Mouse (Mus musculus): ENCODE measurements around the gene Gm973. TPM values are rescaled to one million over a fixed set of nuclear protein-coding genes. Genes with fewer than 3 reads are reported as not detected.
A peak's percentile ranks its signal among the peaks of the same experiment; 100 is the strongest.
"Not testable (repeated sequence)": the region's sequence is repeated elsewhere in the genome, so short reads cannot be mapped to it uniquely, and the experiment has no call there.

Gm973 gene
- total RNA-seq, 1 experiment from 2014 or later = 7.8 TPM

- ATAC-seq (replicated peaks; ENCODE audit: low read depth, poor library complexity, severe bottlenecking) = no peak
Measured at GRCm38 (mm10) chr1:59610929-59611328, 94.9 kb downstream of the Gm973 start.

DNA sequence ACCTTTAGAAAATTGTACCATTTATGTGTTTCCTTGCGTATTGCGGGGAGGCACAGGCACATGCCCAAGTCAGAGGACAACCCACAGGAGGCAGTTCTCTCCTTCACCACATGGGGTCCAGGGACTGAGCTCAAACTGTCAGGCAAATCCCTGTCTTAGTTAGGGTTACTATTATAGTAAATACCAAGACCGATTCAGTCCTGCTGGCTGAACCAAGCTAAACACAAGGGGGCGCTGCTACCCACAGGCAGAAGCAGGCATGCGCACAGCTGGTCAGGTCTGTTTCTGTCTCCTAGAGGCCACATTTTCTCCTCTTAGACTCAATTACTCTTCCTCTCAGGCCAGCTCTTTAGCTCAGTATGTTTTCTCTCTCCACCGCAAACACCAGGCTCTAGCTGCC is 97.7 kb downstream of the Gm973 start:
- ATAC-seq (replicated peaks; ENCODE audit: low read depth, poor library complexity, severe bottlenecking) = peak; percentile 82

DNA sequence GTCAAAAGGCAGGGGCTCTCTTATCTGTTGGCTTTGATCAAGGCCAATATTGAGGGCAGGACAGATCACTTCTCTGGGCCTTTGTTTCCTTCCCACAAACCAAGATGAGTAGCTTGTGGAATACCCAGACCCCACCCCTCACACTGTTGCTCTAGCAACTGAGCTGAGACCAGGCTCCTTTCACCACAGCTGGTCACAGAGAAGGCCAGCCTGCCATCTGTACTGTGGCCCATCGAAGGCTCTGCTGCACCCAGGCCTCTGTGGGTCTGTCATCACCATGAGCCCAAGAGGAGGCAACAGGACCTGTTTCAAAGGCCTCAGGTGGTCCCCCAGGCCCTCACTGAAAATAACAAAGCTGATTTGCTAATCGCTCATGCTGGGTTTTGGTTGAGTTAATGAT is 99.0 kb downstream of the Gm973 start:
- no peak for ATAC-seq (replicated peaks; ENCODE audit: low read depth, poor library complexity, severe bottlenecking)

DNA sequence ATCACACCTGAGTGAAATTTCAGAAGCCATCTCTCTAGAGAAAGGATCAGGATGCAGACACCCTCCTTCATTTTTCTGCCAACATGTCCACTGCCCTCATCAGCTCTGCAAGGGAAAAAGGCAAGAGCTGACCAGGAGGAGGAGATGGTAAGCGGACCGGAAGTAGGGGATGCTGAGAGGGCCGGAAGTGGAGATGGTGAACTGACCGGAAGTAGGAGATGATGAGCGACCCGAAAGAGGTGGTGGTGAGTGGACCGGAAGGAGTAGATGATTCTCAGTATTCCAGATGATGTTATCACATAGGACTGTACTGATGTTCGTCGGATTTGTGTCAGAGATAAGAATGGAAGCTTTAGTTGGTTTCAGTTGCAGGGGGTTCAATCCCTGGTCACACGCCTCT is 103.1 kb downstream of the Gm973 start:
- no peak for ATAC-seq (replicated peaks; ENCODE audit: low read depth, poor library complexity, severe bottlenecking)

- ATAC-seq (replicated peaks; ENCODE audit: low read depth, poor library complexity, severe bottlenecking) = peak; percentile 91
Measured at GRCm38 (mm10) chr1:59623325-59624017, 107.4 kb downstream of the Gm973 start.

DNA sequence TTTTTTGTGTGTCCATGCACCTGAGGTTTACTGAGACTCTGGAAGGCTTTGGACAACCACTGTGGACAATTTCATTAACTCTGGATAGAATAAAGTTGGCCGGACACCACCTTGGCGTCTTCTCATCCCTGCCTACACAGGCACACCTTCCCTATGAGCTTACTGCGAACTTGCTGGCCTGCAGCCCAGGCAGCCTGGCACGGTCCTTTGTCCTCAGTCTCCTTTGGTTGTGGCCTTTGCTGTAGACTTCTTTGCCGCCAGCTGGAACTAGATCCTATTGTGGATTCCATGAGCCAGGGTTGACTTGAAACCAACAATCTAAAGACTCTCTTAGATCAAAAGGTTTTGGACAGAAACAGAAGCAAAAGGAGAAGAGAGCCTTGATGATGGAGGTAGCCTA is 109.3 kb downstream of the Gm973 start:
- no peak for ATAC-seq (replicated peaks; ENCODE audit: low read depth, poor library complexity, severe bottlenecking)

- ATAC-seq (replicated peaks; ENCODE audit: low read depth, poor library complexity, severe bottlenecking) = no peak
Measured at GRCm38 (mm10) chr1:59629194-59629593, 113.1 kb downstream of the Gm973 start.

DNA sequence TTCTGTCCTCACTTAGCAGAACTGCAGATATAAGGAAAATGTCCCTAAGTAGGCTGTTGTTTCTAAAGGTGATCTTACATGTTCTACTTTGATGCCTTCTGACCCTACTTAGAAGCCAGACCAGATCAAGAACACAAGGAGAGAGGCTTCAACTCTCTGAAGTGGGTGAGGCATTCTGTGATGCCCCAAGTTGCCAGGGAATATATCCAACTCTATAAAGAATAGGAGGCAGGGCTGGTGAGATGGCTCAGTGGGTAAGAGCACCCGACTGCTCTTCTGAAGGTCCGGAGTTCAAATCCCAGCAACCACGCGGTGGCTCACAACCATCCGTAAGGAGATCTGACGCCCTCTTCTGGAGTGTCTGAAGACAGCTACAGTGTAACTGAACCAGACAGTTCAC is 114.3 kb downstream of the Gm973 start:
- ATAC-seq (replicated peaks; ENCODE audit: low read depth, poor library complexity, severe bottlenecking) = not testable (repeated sequence)

DNA sequence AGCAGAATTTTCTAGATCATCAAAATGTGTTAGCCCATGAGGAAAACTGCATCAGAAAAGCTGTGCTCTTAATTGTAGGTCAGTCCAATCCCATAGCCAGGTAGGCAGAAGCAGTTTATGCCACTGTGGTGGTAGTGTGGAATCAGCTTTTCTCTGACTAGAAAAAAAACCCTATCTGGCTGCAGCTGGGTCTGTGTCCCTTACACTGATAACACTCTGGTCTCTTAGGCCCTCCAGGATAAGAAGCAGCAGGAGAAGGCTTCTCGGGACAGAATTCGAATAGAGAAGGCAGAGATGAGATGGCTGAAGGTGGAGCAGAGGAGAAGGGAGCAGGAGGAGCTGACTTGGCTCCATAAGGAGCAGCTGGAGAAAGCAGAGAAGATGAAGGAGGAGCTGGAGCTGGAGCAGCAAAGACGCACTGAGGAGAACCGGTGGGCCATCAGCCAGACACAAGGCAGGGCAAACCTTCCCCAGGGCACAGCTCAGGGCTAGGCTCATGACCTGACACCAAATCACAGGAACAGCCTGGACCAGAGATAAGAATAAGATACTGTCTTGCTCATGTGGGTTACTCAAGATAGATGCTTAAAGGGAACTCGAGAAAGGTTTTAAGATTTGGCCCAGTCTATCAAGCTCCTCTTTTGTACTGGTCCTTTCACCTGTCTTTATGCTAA is 116.1 kb downstream of the Gm973 start:
- no peak for ATAC-seq (replicated peaks; ENCODE audit: low read depth, poor library complexity, severe bottlenecking)

DNA sequence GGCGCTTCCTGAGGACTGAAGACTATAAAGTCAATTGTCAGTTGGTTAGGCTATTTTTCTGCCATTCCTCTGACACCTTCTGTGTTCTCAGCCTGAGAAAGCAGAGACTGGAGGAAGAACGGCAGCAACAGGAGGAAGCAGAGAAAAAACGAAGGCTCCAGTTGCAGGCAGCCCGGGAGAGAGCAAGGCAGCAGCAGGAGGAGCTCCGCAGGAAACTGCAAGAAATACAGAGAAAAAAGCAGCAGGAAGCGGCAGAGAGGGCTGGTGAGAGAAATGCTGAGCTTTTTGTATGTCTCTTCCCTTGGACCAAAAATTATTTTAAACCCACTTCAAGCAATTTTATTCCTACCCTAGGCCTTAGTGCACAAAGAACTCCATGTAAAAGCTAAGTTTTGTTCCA is 117.0 kb downstream of the Gm973 start:
- ATAC-seq (replicated peaks; ENCODE audit: low read depth, poor library complexity, severe bottlenecking) = no peak

DNA sequence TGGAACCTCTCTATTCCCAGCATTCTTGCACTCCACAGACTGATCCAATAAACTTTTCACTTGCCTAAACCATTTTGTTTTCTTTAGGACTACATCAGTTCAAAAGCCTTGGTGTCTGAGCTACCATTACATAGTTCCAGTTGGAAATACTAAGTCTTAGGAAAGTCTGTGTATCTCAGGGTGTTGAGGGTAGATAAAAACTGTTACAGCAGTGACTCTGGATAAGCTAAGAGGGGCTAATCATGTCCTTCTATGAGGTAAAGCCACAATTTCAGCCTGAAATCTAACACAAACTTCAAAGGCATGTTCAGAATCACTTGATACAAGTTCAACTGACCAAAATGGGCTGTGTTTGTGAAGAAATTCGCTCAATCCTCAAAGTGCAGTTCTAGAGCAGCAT is 120.3 kb downstream of the Gm973 start:
- ATAC-seq (replicated peaks; ENCODE audit: low read depth, poor library complexity, severe bottlenecking) = no peak

- ATAC-seq (replicated peaks; ENCODE audit: low read depth, poor library complexity, severe bottlenecking) = no peak
Measured at GRCm38 (mm10) chr1:59638371-59638770, 122.3 kb downstream of the Gm973 start.

- no peak for ATAC-seq (replicated peaks; ENCODE audit: low read depth, poor library complexity, severe bottlenecking)
Measured at GRCm38 (mm10) chr1:59642488-59642887, 126.4 kb downstream of the Gm973 start.

- not testable (repeated sequence) for ATAC-seq (replicated peaks; ENCODE audit: low read depth, poor library complexity, severe bottlenecking)
Measured at GRCm38 (mm10) chr1:59646502-59646901, 130.4 kb downstream of the Gm973 start.

- ATAC-seq (replicated peaks; ENCODE audit: low read depth, poor library complexity, severe bottlenecking) = no peak
Measured at GRCm38 (mm10) chr1:59651201-59651819, 135.2 kb downstream of the Gm973 start.

DNA sequence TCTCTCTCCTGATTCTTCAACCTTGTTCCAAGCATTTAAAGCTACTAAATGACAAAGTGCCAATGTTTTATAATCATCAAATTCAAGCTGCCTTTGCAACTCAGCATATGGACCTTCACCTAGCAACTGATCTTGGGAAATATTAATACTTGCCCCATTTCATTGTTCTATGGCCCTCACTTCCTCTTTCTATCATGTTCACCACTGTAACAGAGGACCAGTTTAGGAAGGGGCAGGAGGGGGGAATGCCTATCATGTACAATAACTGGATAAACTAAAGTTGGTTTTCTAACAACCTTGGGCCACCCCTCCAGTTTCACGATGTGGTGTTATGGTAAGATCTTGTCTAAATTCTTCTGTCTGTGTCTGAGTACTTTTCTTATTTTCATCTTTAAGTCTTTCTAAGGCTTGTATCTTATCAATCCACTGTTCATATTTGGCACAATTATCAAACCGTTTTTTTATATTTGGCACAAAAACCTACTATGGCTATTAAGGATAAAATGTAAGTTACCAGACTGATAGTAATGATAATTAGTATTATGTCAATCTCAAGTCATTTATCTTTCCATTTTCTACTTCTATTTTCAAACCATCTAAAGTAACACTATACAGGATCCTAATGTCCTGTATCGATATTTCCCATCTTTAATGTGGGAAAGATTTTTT is 137.3 kb downstream of the Gm973 start:
- ATAC-seq (replicated peaks; ENCODE audit: low read depth, poor library complexity, severe bottlenecking) = no peak

DNA sequence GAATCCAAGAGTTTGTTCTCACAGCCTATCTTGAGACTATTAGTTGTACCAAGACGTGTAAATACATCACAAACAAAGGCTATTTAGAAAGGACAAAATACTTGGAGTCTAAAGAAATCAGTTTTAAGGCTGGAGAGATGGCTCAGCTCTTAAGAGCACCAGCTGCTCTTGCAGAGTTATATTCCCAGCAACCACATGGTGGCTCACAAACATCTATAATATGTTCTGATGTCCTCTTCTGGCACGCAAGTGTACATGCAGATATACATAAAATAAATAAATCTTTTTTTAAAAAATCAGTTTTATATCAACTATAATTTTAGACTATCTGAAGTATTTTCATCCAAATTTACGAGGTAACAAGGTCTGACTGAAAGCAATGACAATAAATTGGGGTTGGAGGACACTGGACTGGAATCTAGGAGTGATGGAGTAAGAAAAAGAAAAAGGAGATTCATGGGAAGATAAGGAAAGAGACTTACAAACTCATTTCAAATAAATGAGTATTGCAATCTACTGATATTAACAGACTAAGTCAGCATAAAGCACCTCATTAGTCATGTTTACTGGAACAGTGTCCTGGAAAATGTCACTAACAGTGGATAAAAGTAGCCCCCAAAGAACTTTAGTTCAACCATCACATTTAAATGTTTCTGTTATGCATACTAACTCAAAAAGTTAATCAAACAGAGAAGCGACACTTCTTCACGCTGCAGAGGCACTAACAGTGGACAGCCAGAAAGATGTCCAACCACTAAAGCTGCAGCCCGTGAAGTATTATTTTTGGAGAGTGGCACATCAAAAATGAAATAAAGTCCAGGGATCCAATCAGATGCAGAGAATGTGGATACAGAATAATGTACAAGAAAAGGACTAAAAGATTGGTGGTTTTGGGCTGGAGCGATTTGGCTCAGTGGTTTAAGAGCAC is 140.4 kb downstream of the Gm973 start:
- ATAC-seq (replicated peaks; ENCODE audit: low read depth, poor library complexity, severe bottlenecking) = no peak

GRCm38 (mm10) chr1:59663456-59664135 is 147.5 kb downstream of the Gm973 start:
- no peak for ATAC-seq (replicated peaks; ENCODE audit: low read depth, poor library complexity, severe bottlenecking)

- ATAC-seq (replicated peaks; ENCODE audit: low read depth, poor library complexity, severe bottlenecking) = no peak
Measured at GRCm38 (mm10) chr1:59668871-59669270, 152.8 kb downstream of the Gm973 start.
